Mouse (Mus musculus): Measurements from ENCODE around the gene Vav1. TPM values are rescaled to one million over a fixed set of nuclear protein-coding genes. Genes with fewer than 3 reads are reported as not detected.

The Vav1 gene
- polyA plus RNA-seq (2015; fragmentation: Nextera tagmentation; extraction: Ambion mirVana): 1.5 and 1.8 TPM in 2 replicates

DNA sequence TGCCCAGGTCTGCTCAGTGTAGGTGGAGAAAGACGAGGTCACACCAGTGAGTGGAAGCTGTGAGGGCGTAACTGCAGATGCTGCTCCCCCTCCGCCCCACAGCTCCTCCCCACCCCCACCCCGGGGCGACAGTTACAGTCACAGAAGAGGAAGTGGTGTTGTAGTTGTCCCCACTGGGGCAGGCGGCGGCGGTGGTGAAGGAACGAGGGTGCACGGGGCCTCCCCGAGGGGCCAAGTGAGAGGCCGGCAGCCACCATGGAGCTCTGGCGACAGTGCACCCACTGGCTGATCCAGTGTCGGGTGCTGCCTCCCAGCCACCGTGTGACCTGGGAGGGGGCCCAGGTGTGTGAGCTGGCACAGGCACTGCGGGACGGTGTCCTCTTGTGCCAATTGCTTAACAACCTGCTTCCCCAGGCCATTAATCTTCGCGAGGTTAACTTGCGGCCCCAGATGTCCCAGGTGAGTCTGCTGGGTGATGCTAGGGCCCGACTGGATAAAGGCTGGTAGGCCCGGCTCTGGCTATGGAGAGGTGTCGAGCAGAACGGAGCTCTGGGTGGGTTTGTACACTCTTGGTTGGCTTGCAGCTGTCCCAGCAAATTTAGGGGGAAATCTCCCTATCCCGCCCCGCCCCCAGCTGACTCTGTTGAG, at the start of gene Vav1:
Vav1 (plus strand) TSS at position 158 of the 648 bp plus-strand sequence.
- 66% methylated on average over 26 of the region's 26 CpGs for WGBS
- Histone ChIP-seq H3K9ac (no peak within 1 kb of the TSS), H3K9me3 (no peaks in the 10 kb centered on the region), H3K36me3 (no peaks in the 10 kb centered on the region), H3K27ac (replicated peaks) (no peak within 1 kb of the TSS), H3K4me1 (replicated peaks) (peaks cover 25% of the 10 kb centered on the region), H3K4me2 (no peak within 1 kb of the TSS), H3K27me3 (peaks cover 30% of the 10 kb centered on the region), H3K4me3 (no peak within 1 kb of the TSS)
- no peak for ATAC-seq (ENCODE audit: low read depth)

DNA sequence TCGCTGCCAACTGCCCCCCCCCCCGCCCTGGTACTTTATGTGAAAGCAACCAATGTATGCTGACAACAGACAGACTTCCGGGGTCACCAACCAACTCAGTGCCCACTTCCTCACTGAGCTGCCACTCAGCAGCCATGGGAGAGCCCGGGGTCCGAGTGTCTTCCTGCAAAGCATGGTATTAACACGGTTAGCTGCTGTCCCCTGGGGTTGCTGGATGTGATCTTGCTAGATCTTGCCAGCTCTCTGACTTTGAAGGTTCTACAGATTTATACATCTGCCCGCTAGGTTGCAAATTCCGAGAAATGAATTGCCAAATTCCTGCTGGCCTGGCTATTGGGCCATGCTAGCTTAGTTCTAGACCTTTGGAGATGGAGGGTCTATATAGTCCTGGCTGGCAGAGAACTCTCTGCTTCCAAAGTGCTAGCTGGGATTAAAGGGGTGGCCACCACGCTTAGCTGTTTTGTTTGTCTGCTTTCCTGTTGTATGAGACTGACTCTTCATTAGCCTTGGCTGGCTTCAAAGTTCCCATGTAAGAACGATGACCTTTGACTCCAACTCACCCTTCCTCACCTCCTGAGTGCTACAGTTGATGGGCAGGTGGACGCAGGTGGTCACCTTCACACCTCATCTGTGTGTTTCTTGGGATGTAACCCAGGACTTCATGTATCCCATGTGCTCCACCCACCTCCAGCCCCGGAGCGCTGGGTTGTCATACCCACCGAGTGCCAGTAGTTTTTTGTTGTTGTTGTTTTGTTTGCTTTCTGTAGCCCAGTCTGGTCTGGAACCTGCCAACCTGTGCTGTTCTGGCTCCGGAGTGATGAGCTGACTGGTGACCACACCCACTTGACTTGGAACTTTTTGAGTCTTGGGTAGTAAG, 48.8 kb upstream of the Vav1 start:
- no peak for ATAC-seq (ENCODE audit: low read depth)
- Histone ChIP-seq H3K27me3 (no peaks in the 10 kb centered on the region), H3K4me3 (no peak overlapping the region), H3K9ac (no peak overlapping the region), H3K36me3 (peaks cover 9% of the 10 kb centered on the region; the same call in 1 of the 2 replicates), H3K27ac (replicated peaks) (no peak overlapping the region), H3K4me2 (no peak overlapping the region), H3K4me1 (replicated peaks) (no peaks in the 10 kb centered on the region), H3K9me3 (no peaks in the 10 kb centered on the region)
- WGBS: 81% methylated on average over 15 of the region's 15 CpGs

DNA sequence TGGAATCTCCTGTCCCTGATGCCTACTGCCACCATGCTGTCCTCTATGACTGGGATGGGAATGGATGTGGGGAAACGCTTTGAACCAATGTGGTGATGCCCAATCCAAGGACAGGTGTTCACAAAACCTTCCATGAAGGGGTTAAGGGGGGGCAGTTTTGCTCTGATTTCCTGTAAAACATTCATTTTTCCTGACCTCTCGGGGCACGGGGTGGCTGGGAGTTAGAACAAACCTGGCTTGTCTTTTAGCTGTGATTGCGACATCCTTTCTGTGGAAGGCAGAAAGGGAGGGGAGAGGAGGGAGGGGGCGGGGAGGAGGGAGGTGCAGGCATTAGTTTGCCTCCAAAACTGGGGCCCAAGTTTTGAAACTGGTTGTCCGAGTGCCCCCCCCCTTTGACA, 48.2 kb upstream of the Vav1 start:
- Histone ChIP-seq H3K27me3 (no peaks in the 10 kb centered on the region), H3K4me1 (replicated peaks) (no peaks in the 10 kb centered on the region), H3K9ac (no peak overlapping the region), H3K27ac (replicated peaks) (no peak overlapping the region), H3K4me2 (no peak overlapping the region), H3K4me3 (no peak overlapping the region), H3K9me3 (no peaks in the 10 kb centered on the region), H3K36me3 (peaks cover 13% of the 10 kb centered on the region)
- WGBS: 77% methylated on average over 6 of the region's 6 CpGs
- ATAC-seq (ENCODE audit: low read depth): no peak

DNA sequence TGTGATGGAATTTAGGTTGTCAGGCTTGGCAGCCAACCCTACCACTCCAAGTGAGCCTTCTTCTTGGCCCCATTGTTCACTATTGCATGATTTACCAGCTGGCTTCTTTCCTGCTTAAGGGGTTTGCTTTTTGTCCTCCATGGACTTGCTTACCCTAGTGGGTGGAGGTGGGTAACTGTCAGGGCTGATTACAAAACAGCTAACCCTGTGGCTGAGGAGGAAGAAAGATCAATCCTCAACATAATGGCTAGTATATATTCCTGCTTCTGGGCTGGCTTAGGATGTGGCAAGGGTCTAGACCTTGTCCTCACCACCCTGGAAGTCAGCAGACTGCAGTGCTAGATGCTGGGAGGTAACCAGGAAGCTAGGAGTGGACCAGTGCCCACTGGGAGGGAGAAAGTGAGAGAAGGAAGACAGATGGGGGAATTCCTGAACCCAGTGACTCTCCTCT, 47.6 kb upstream of the Vav1 start:
- no peaks in the 10 kb centered on the region for H3K9me3 ChIP-seq
- H3K4me2 ChIP-seq: no peak overlapping the region
- H3K4me3 ChIP-seq: no peak overlapping the region
- H3K36me3 ChIP-seq: peaks cover 19% of the 10 kb centered on the region
- no peak for ATAC-seq (ENCODE audit: low read depth)
- H3K4me1 ChIP-seq (replicated peaks): no peaks in the 10 kb centered on the region
- no peaks in the 10 kb centered on the region for H3K27me3 ChIP-seq
- no peak overlapping the region for H3K27ac ChIP-seq (replicated peaks)
- no peak overlapping the region for H3K9ac ChIP-seq

DNA sequence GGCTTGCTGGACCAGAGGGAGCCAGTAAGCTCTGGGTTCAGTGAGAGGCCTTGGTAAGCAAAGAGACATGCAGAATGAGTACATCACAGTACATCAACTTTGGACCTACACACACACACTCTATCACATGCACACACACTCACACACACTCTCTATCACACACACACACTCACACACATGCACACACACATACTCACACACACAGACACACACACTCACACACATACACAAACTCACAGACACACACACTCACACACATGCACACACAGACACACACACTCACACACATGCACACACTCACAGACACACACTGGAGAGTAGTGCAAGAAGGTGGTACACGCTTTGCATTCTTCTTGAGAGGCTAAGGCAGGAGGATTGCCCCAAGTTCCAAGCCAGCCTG, 46.7 kb upstream of the Vav1 start:
- Histone ChIP-seq H3K4me3 (no peak overlapping the region), H3K27ac (replicated peaks) (no peak overlapping the region), H3K27me3 (no peaks in the 10 kb centered on the region), H3K36me3 (peaks cover 28% of the 10 kb centered on the region), H3K9me3 (no peaks in the 10 kb centered on the region), H3K4me1 (replicated peaks) (no peaks in the 10 kb centered on the region), H3K9ac (no peak overlapping the region), H3K4me2 (no peak overlapping the region)
- ATAC-seq (ENCODE audit: low read depth): no peak
- 86% methylated on average over 1 of the region's 1 CpGs for WGBS

DNA sequence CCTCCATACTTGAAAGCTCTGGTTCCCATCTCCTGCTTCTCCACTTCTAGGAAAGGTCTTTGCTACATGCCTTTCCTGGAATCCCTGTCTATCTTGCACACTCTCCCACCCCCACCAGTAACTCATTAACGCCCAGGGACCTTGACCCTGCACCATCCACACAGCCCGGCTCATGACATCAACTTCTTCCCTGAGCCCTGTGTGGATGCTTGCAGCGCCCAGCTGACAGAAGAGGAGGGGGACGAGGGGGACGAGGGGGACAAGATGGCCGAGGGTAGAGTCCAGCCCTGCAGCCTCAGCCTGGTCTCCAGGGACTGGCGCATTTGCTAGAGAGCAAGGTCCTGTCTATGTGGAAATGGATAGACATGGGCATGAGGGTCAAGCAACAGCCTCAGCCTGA, 45.9 kb upstream of the Vav1 start:
- Histone ChIP-seq H3K4me2 (no peak overlapping the region), H3K4me1 (replicated peaks) (no peaks in the 10 kb centered on the region), H3K4me3 (no peak overlapping the region), H3K9me3 (no peaks in the 10 kb centered on the region), H3K27ac (replicated peaks) (no peak overlapping the region), H3K36me3 (peaks cover 36% of the 10 kb centered on the region), H3K27me3 (no peaks in the 10 kb centered on the region), H3K9ac (no peak overlapping the region)
- no peak for ATAC-seq (ENCODE audit: low read depth)
- WGBS: 56% methylated on average over 7 of the region's 7 CpGs

DNA sequence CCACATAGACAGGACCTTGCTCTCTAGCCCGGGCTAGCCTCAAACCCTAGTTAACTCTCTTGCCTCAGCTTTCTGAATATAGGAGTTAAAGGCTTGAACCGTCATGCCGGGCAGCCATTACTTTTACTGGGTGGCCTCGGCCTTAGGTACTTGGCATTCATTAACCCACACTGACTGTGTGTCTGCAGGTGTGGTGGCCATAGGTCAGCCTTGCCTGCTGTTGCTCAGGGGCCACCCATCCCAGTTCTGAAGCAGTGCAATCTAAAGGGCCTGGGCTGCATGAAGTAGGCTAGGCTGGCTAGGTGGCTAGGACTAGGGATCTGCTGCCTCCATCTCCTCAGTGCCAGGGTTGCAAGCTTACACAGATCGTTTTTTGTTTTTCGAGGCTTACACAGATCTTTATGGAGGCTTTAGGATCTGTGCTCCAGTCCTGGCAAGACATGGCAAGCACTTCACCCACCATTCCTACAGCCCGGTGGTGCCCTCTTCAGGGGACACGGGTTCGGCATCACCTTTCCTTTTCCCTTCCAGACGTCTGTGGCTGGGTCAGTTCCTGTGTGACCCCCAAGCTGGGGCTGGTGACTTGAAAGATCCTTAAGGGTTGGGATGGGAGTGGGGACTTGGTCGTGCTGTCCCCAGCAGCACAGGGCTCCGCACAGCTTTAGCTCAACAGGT, 44.5 kb upstream of the Vav1 start:
- no peak overlapping the region for H3K4me2 ChIP-seq
- no peaks in the 10 kb centered on the region for H3K27me3 ChIP-seq
- ATAC-seq (ENCODE audit: low read depth): no peak
- no peaks in the 10 kb centered on the region for H3K9me3 ChIP-seq
- H3K9ac ChIP-seq: no peak overlapping the region
- H3K27ac ChIP-seq (replicated peaks): no peak overlapping the region
- 82% methylated on average over 12 of the region's 12 CpGs for WGBS
- peaks cover 40% of the 10 kb centered on the region for H3K36me3 ChIP-seq
- no peaks in the 10 kb centered on the region for H3K4me1 ChIP-seq (replicated peaks)
- H3K4me3 ChIP-seq: no peak overlapping the region

DNA sequence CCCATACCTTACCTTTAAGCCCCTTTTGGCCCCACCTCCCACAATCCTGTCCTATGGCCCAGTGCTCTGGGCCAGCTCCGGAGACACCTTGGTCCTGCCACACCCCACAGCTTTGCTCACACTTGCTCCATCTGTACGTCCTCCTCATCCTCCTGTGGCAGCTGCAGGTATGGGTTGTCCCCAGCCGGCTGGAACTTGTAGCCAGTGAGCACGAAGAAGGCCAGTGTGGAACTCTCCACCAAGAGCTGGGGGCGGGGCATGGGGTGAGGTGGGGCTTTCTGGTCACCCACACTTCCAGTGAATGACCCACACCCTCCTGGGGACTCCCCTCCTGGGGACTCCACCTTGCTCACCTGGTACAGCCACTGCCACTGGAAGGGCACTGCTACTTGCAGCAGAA, 43.1 kb upstream of the Vav1 start:
- 88% methylated on average over 5 of the region's 5 CpGs for WGBS
- Histone ChIP-seq H3K9ac (no peak overlapping the region), H3K4me1 (replicated peaks) (no peaks in the 10 kb centered on the region), H3K27me3 (no peaks in the 10 kb centered on the region), H3K4me3 (no peak overlapping the region), H3K4me2 (no peak overlapping the region), H3K9me3 (no peaks in the 10 kb centered on the region), H3K36me3 (peaks cover 40% of the 10 kb centered on the region), H3K27ac (replicated peaks) (no peak overlapping the region)
- no peak for ATAC-seq (ENCODE audit: low read depth)

DNA sequence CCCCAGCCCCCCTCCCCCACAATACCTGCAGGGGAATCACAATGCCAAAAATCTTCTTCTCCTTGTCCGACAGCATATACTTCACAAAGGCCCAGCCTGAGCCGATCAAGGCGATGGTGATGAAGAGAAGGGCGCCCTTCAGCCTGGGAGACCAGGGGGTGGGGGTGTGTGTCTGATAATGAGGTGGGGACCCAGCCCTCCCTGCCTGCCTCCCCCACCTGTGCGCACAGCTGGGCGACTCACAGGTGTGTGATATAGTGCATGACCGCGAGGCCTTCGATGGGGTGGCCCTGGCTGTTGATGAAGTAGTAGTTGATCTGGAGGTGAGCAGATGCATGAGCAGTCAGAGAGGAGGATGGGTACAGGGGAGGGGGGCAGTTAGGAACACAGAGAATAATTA, 41.7 kb upstream of the Vav1 start:
- Histone ChIP-seq H3K9me3 (no peaks in the 10 kb centered on the region), H3K9ac (no peak overlapping the region), H3K4me1 (replicated peaks) (no peaks in the 10 kb centered on the region), H3K4me3 (no peak overlapping the region), H3K27ac (replicated peaks) (no peak overlapping the region), H3K27me3 (no peaks in the 10 kb centered on the region), H3K4me2 (no peak overlapping the region), H3K36me3 (peaks cover 51% of the 10 kb centered on the region)
- 93% methylated on average over 9 of the region's 9 CpGs for whole genome bisulfite sequencing
- no peak for ATAC-seq (ENCODE audit: low read depth)

DNA sequence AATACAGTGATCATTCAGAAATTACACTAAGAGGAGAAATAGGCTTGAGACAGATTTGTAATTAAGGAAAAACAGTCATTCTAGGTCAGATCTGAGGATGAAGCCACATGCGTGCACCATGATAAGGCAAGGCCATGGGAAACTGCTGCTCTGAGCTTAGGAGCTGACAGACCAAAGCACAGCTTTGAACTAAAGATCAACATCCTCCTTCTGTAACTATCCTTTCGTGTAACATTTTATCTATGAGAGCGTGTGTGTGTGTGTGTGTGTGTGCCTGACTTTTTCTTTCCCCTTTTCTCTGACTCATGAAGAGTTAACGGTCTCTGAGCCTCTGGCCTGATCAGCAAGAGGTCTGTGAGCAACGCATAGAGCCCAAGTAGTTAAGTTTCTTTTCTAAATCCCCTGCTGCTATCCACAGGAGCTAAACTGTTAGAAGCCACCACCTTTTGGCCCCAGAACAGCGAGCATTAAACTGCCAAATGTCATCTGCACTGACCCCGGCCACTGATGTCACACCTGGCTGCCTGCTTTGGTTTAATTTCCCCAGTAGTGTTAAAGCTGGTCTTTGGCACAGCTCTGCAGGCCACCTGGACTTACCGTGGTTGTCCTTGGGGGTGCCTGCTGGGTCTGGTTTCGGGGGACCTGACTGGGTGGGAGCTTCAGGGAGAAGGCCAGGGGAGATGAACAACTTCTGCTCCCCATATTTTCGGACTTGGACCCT, 35.1 kb upstream of the Vav1 start:
- ATAC-seq (ENCODE audit: low read depth): no peak

DNA sequence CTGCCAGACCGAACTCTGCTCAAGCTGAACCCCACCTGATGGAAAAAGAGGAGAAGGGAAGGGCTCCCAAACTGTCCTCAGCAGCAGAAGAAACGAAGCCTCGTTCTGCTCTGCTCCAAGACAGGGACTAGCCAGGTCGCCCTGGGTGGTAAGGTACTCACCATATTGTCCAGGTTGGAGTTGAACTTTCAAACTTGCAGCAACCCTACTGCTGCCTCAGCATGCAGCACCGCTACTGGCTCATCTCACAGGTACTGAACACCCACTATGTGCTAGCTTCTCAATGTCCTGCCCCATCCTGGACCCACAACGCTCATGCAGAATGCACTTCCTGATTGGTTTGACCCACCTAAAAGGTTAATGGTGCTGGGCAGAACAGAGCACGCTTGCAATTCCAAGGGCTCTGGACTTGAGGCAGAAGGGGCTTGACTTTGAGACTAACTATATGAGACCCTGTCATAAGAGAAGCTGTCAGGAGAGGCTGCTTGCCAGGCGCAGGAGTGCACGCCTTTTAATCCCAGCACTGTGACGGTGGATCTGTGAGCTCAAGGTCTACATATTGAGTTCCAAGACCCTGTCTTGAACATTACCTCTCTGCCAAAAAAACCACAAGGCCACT, 33.5 kb upstream of the Vav1 start:
- no peak overlapping the region for H3K27ac ChIP-seq (replicated peaks)
- H3K36me3 ChIP-seq: peaks cover 26% of the 10 kb centered on the region
- no peaks in the 10 kb centered on the region for H3K27me3 ChIP-seq
- no peak overlapping the region for H3K9ac ChIP-seq
- no peaks in the 10 kb centered on the region for H3K9me3 ChIP-seq
- ATAC-seq (ENCODE audit: low read depth): no peak
- H3K4me1 ChIP-seq (replicated peaks): peaks cover 32% of the 10 kb centered on the region
- H3K4me3 ChIP-seq: no peak overlapping the region
- WGBS: 94% methylated on average over 10 of the region's 10 CpGs
- no peak overlapping the region for H3K4me2 ChIP-seq

More for the DNA sequence above, 35.1 kb upstream of the Vav1 start:
- no peaks in the 10 kb centered on the region for H3K27me3 ChIP-seq
- WGBS: 81% methylated on average over 10 of the region's 10 CpGs
- H3K4me1 ChIP-seq (replicated peaks): peaks cover 19% of the 10 kb centered on the region
- no peak overlapping the region for H3K4me2 ChIP-seq
- H3K36me3 ChIP-seq: peaks cover 26% of the 10 kb centered on the region
- no peak overlapping the region for H3K4me3 ChIP-seq
- no peaks in the 10 kb centered on the region for H3K9me3 ChIP-seq
- H3K27ac ChIP-seq (replicated peaks): no peak overlapping the region
- peak overlapping the region; percentile 31; the same call in 1 of the 2 replicates for H3K9ac ChIP-seq
